Mouse (Mus musculus): Measurements from ENCODE around the gene Ptk7. TPM values are rescaled to one million over a fixed set of nuclear protein-coding genes. Genes with fewer than 3 reads are reported as not detected.
A peak's percentile ranks its signal among the peaks of the same experiment; 100 is the strongest.

The Ptk7 gene
- total and polyA plus RNA-seq, 3 experiments = 0.01 to 0.05 TPM; not detected in 1

GRCm38 (mm10) chr17:46669911-46670310, 40.6 kb upstream of the Ptk7 start:
- H3K36me3 ChIP-seq (replicated peaks) = peaks cover 84% of the 10 kb centered on the region
- ATAC-seq (ENCODE audit: extremely low read depth, insufficient number of reproducible peaks, low FRiP score, poor library complexity, severe bottlenecking) (no peak), DNase-seq (ENCODE audit: low spot score) (no peak)
- peaks cover 37% of the 10 kb centered on the region for H3K4me1 ChIP-seq (ENCODE audit: insufficient read depth, low read depth, low read length)
- H3K27me3 ChIP-seq (ENCODE audit: insufficient read depth, low read length) = no peaks in the 10 kb centered on the region
- no peaks in the 10 kb centered on the region for H3K9me3 ChIP-seq (replicated peaks)
- no peak overlapping the region for H3K4me3 ChIP-seq (ENCODE audit: low read depth, low read length)
- no peak for TF ChIP-seq TAL1 (conservative IDR thresholded peaks at IDR 0.05; ENCODE audit: low read depth, low read length)
- no peak for TF ChIP-seq CTCF (IDR thresholded peaks at IDR 0.05; ENCODE audit: low read depth, low read length)
- no peak for TF ChIP-seq GATA1 (IDR thresholded peaks at IDR 0.05; ENCODE audit: borderline replicate concordance, low read length)
- no peak for TF ChIP-seq GATA2 (IDR thresholded peaks at IDR 0.05; ENCODE audit: borderline replicate concordance, low read depth, low read length)
- no peak for TF ChIP-seq POLR2AphosphoS5 (IDR thresholded peaks at IDR 0.05; ENCODE audit: insufficient replicate concordance, low read depth, low read length)

- H3K9me3 ChIP-seq (replicated peaks) = no peaks in the 10 kb centered on the region
- peaks cover 95% of the 10 kb centered on the region for H3K36me3 ChIP-seq (replicated peaks)
- H3K4me3 ChIP-seq (ENCODE audit: low read depth, low read length) = 0 out of 2 replicates have a peak overlapping the region, but pooled peaks have one; percentile 15
- DNase-seq (ENCODE audit: low spot score) (no peak), ATAC-seq (ENCODE audit: extremely low read depth, insufficient number of reproducible peaks, low FRiP score, poor library complexity, severe bottlenecking) (no peak)
- no peak for TF ChIP-seq GATA1 (IDR thresholded peaks at IDR 0.05; ENCODE audit: borderline replicate concordance, low read length)
- TF ChIP-seq GATA2 (IDR thresholded peaks at IDR 0.05; ENCODE audit: borderline replicate concordance, low read depth, low read length) = no peak
- no peak for TF ChIP-seq POLR2AphosphoS5 (IDR thresholded peaks at IDR 0.05; ENCODE audit: insufficient replicate concordance, low read depth, low read length)
- no peak for TF ChIP-seq CTCF (IDR thresholded peaks at IDR 0.05; ENCODE audit: low read depth, low read length)
- no peak for TF ChIP-seq TAL1 (conservative IDR thresholded peaks at IDR 0.05; ENCODE audit: low read depth, low read length)
- no peaks in the 10 kb centered on the region for H3K27me3 ChIP-seq (ENCODE audit: insufficient read depth, low read length)
- H3K4me1 ChIP-seq (ENCODE audit: insufficient read depth, low read depth, low read length) = peaks cover 22% of the 10 kb centered on the region
Measured at GRCm38 (mm10) chr17:46667712-46668111, 38.4 kb upstream of the Ptk7 start.

- Histone ChIP-seq H3K36me3 (replicated peaks) (peaks cover 96% of the 10 kb centered on the region), H3K9me3 (replicated peaks) (no peaks in the 10 kb centered on the region), H3K4me3 (ENCODE audit: low read depth, low read length) (no peak overlapping the region), H3K4me1 (ENCODE audit: insufficient read depth, low read depth, low read length) (peaks cover 3% of the 10 kb centered on the region; the same call in 1 of the 2 replicates), H3K27me3 (ENCODE audit: insufficient read depth, low read length) (no peaks in the 10 kb centered on the region)
- ATAC-seq (ENCODE audit: extremely low read depth, insufficient number of reproducible peaks, low FRiP score, poor library complexity, severe bottlenecking) (no peak), DNase-seq (ENCODE audit: low spot score) (no peak)
- TF ChIP-seq GATA1 (IDR thresholded peaks at IDR 0.05; ENCODE audit: borderline replicate concordance, low read length) (no peak), POLR2AphosphoS5 (IDR thresholded peaks at IDR 0.05; ENCODE audit: insufficient replicate concordance, low read depth, low read length) (no peak)
Measured at GRCm38 (mm10) chr17:46662730-46663129, 33.4 kb upstream of the Ptk7 start.

GRCm38 (mm10) chr17:46661981-46662380, 32.7 kb upstream of the Ptk7 start:
- ATAC-seq (ENCODE audit: extremely low read depth, insufficient number of reproducible peaks, low FRiP score, poor library complexity, severe bottlenecking) = no peak
- no peak for DNase-seq (ENCODE audit: low spot score)
- H3K9me3 ChIP-seq (replicated peaks) = no peaks in the 10 kb centered on the region
- no peak overlapping the region for H3K4me3 ChIP-seq (ENCODE audit: low read depth, low read length)
- H3K36me3 ChIP-seq (replicated peaks) = peaks cover 98% of the 10 kb centered on the region
- H3K4me1 ChIP-seq (ENCODE audit: insufficient read depth, low read depth, low read length) = peaks cover 2% of the 10 kb centered on the region; the same call in 1 of the 2 replicates
- H3K27me3 ChIP-seq (ENCODE audit: insufficient read depth, low read length) = no peaks in the 10 kb centered on the region
- TF ChIP-seq GATA1 (IDR thresholded peaks at IDR 0.05; ENCODE audit: borderline replicate concordance, low read length) (no peak), GATA2 (IDR thresholded peaks at IDR 0.05; ENCODE audit: borderline replicate concordance, low read depth, low read length) (no peak), TAL1 (conservative IDR thresholded peaks at IDR 0.05; ENCODE audit: low read depth, low read length) (no peak), CTCF (IDR thresholded peaks at IDR 0.05; ENCODE audit: low read depth, low read length) (no peak), POLR2AphosphoS5 (IDR thresholded peaks at IDR 0.05; ENCODE audit: insufficient replicate concordance, low read depth, low read length) (no peak)

GRCm38 (mm10) chr17:46661351-46661750, 32.0 kb upstream of the Ptk7 start:
- peaks cover 98% of the 10 kb centered on the region for H3K36me3 ChIP-seq (replicated peaks)
- peaks cover 3% of the 10 kb centered on the region; the same call in 1 of the 2 replicates for H3K4me1 ChIP-seq (ENCODE audit: insufficient read depth, low read depth, low read length)
- no peak for TF ChIP-seq TAL1 (conservative IDR thresholded peaks at IDR 0.05; ENCODE audit: low read depth, low read length)
- no peak for TF ChIP-seq GATA2 (IDR thresholded peaks at IDR 0.05; ENCODE audit: borderline replicate concordance, low read depth, low read length)
- no peak for TF ChIP-seq GATA1 (IDR thresholded peaks at IDR 0.05; ENCODE audit: borderline replicate concordance, low read length)
- TF ChIP-seq POLR2AphosphoS5 (IDR thresholded peaks at IDR 0.05; ENCODE audit: insufficient replicate concordance, low read depth, low read length) = no peak
- no peak for TF ChIP-seq CTCF (IDR thresholded peaks at IDR 0.05; ENCODE audit: low read depth, low read length)
- H3K9me3 ChIP-seq (replicated peaks) = no peaks in the 10 kb centered on the region
- no peaks in the 10 kb centered on the region for H3K27me3 ChIP-seq (ENCODE audit: insufficient read depth, low read length)
- H3K4me3 ChIP-seq (ENCODE audit: low read depth, low read length) = no peak overlapping the region
- DNase-seq (ENCODE audit: low spot score) (no peak), ATAC-seq (ENCODE audit: extremely low read depth, insufficient number of reproducible peaks, low FRiP score, poor library complexity, severe bottlenecking) (no peak)

- peaks cover 28% of the 10 kb centered on the region for H3K4me1 ChIP-seq (ENCODE audit: insufficient read depth, low read depth, low read length)
- H3K27me3 ChIP-seq (ENCODE audit: insufficient read depth, low read length) = no peaks in the 10 kb centered on the region
- TF ChIP-seq GATA2 (IDR thresholded peaks at IDR 0.05; ENCODE audit: borderline replicate concordance, low read depth, low read length) = no peak
- no peak for TF ChIP-seq GATA1 (IDR thresholded peaks at IDR 0.05; ENCODE audit: borderline replicate concordance, low read length)
- no peak for TF ChIP-seq CTCF (IDR thresholded peaks at IDR 0.05; ENCODE audit: low read depth, low read length)
- no peak for TF ChIP-seq POLR2AphosphoS5 (IDR thresholded peaks at IDR 0.05; ENCODE audit: insufficient replicate concordance, low read depth, low read length)
- no peak for TF ChIP-seq TAL1 (conservative IDR thresholded peaks at IDR 0.05; ENCODE audit: low read depth, low read length)
- H3K36me3 ChIP-seq (replicated peaks) = peaks cover 96% of the 10 kb centered on the region
- H3K4me3 ChIP-seq (ENCODE audit: low read depth, low read length) = no peak overlapping the region
- no peak for DNase-seq (ENCODE audit: low spot score)
- ATAC-seq (ENCODE audit: extremely low read depth, insufficient number of reproducible peaks, low FRiP score, poor library complexity, severe bottlenecking) = no peak
- no peaks in the 10 kb centered on the region for H3K9me3 ChIP-seq (replicated peaks)
Measured at GRCm38 (mm10) chr17:46656054-46656453, 26.8 kb upstream of the Ptk7 start.
